Mouse (Mus musculus) right cerebral cortex, postnatal 10 days (tissue): ENCODE measurements around the gene Fcrla.

Source experiments
- DNase-seq, 2 experiments: peaks; one replicate each; pipeline ENCODE4 v3.0.0; 2021; ENCODE audit warnings: low spot score in 2 of 2

Gene Fcrla

DNA sequence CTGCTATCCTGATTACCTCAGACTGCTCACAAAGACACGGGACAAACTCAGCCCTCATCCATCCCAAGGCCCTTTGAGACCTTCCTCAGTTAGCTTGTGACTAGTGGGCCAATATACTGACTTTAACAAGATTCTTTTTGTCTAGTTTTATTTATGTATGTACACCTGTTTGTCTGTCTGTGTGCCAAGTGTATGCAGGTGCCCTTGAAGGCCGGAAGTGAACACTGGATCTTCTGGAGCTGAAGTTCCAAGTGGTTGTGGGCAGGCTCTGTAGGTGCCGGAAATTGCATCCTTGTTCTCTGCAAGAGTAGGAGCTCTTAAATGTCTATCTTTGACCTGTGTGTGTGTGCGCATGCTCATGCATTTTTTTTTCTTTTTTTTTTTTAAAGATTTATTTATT is 1.9 kb upstream of the Fcrla start:
- DNase-seq = no peak

DNA sequence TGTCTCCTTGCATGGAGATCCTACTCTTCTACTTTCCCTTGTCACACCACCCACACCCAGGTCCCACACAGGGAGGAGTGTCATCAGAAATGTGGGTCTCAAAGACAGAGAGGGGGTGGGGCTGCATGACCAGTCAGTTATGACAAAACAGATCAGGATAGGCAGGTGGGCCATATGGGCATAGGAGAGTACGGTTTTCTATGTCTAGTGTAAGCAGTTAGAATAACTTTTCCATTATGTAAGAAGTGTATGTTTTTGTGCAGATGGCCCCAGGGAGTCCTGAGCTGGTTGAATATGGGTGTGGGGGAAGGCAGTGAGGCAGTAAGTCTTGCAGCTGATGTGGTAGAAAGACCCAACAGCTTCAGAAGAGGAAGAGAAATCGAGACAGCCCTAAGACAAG is 1.1 kb upstream of the Fcrla start:
- no peak for DNase-seq

DNA sequence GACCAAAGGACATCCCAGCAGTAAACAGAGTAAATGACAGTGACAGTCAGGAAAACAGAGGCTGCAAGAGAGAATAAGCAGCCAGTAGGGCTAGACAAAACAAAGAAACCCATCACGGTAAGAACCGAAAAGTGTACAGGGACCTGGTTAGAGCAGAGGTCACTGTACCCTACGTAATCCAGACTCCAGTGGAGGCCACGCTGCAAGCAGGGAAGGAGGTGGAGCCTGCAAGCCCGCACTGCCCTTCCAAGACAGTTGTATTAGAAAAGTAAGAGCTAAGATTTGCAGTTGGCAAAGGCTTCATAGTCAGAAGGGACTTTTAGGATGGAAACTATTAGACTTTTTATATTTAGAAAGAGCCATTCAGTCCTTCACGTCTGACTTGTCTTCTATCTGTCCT is 442 bp downstream of the Fcrla start:
- DNase-seq = no peak

DNA sequence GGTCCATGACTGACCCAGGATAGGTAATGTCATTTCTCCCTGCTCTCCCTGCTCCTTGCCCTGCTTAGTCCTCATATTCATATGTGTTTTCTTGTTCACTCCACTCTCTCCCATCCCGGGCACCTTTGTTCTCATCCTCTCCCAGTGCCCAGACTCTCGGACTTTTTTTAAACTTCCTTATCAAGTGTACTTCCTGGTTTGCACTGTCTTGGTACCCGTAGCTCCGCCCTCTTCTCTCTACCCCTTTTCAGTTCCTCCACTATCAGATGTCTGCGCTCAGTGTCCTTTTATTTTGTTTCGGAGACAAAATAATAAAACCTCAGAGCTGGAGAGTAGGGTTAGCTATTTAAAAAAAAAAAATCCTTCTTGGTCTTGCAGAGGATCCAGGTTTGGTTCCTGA is 2.9 kb downstream of the Fcrla start:
- no peak for DNase-seq

DNA sequence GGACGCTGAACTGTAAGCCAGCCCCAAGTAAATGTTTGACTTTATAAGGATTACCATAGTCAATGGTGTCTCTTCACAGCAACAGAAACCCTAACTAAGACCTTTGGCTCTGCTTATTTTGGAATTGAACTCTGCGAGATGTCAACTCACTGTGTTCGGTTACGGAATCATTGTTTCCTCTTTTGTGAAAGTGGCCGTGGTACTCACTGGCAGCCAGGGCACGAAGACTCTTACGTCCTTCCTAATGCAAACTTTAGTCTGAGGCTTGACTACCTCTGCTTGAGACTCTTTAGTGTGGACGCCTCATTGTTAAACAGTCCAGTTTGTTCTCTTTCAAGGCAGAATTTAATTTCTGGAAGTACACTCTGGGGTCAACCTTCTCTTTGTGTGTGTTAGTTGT is 8.1 kb downstream of the Fcrla start:
- DNase-seq = no peak

DNA sequence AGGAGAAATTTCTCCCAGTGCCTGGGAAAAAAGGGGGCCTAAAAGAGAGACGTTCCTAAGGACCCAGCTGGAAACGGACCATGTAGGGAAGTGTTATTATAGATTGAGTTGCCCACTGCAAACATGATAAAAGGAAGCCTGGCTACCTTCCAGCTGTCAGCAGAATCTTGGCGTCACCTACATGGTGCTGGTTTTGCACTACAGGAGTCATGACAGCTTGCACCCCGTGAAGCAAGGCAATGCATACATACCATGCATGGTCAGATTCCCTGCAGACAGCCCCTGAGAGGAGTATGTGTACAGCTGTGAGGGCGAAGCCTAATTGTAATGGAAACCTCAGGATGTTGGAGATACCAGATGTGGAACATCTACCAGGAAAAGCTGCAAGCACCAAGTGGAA is 11.7 kb downstream of the Fcrla start:
- no peak for DNase-seq

DNA sequence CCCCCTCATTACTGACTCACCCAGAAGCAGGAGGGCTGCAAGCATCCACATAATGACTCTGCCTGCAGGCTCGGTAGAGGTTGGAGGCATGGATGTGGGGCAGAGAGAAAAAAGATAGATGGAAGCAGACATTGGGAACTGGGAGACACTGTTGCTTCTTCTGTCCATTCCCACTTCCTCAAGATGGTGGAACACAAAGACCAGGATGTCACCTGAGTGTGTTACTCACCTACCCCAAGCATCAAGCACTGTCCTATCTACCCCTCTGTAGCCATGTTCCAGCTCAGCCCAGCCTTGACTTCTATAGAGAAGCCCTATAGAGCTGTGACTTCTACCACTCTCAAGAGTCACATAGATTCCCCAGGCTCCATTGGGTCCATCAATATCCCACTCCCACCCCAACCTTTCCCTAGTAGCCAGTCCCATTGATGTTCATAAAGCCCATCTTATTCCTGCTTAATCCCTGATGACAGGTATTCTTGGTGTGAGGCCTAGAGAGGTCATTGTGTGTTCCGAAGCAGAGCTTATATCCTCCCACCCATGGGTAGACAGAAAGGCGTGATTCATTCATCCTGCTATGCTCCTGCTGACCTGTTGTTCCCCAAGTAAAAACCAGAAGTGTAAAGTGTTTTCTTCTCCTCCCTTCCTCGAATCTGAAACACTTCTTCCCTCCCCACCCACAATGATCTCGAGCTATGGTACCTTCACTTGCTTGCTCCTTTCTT is 14.3 kb downstream of the Fcrla start, which contains the start of gene Fcrlb:
Fcrlb (minus strand) TSS at position 51 of the 725 bp plus-strand sequence.
- no peak for DNase-seq

DNA sequence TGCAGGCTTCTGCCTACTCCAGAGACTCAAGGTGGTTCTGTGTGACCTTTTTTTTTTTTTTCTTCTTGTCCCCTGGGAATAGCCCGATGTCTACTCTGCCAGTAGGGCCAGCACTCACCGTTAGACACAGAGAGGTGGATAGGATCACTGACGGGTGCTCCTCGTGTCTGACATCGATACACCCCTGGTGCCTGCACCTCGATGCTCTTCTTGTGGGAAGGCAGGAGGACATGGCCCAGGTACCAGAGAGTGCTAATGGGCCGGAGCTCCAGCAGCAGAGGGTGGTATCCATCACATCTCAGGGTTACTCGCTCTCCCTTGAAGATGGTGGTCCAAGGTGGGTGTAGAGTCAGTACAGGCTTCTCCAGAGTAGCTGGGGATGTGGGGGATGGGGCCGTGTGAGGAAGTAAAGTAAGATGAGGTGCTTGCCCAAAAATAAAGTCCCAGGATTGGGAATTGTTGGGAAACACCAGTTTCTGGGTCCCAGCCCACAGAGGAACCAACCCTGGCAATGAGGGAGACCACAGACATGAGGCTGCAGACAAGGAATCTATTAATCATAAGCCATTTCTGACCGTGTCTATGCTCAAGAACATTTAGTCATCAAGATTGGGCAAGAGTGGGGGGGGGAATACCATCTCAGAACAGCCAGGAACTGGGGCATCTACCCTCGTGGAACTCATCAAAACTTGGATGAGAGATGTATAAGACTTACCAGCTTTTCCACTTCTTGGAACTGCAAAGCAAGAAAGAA is 15.3 kb downstream of the Fcrla start:
- DNase-seq = no peak

DNA sequence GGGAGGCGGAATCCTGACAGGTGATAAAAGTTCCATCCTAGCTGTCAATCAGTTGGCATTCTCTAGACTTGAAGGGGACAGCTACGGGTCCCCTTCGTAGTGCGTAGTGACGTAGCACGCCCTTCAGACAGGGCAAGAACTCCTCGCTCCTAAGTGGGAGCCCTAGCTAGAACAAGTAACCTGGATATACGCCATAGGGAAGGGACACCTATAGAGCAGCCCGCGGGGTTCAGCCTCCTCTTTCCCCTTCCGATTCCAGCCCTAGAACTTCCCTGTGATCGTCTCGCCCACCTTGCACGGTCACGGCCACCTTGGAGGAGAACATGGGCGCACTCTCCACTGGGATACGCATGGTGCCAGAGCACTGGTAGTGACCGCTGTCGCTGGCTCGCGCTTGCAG is 19.0 kb downstream of the Fcrla start:
- no peak for DNase-seq

DNA sequence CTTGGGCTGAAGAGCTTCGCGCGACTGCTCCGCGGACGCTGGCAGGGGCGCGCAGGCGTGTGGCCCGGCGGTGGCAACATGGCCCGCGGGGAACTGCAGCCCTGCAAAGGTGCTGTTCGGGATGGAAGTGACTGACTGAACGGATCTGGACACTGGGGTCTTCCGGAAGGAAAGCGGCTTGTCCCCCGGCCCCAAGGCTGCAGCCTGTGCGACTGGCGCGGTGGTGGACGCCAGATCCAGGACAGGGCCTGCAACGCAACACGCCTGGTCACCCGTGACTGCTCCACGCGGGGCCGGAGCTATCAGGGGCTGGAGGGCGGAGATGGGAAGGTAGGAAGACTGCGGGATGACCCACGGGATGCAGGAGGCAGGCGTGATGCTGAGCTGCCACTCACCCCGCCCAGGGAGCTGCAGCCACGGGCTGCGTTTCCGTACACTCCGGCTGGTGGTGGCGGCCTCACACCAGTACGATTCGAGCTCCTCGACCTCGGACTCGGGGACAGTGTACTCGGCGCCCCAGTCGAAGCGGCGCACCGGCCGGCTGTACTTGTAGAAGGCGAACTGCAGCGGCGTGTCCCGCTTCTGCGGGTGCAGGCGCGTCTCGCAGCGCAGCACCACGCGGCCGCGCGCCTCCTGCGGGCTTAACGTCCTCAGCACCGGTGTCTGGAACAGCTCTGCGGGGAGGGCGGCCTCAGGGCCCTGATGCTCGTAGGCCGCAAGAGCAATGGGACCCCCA is 19.8 kb downstream of the Fcrla start:
- peak; percentile 40 to 51 for DNase-seq

DNA sequence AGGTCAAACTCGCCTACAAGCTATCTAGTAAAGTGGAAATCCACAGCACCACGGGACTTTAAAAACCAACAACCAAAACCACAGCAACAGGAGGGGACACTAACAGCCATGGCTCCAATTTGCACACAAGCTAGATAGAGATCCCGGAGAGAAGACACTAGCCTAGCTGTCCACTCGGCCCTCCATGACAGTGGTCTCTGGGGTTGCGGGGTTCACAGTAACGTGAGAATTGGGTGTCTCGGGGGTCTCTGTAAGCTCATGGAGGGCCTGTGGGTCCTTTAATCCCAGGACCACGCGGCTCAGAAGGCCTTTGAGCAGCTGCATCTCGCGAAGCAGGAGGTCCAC is 20.3 kb downstream of the Fcrla start:
- no peak for DNase-seq

DNA sequence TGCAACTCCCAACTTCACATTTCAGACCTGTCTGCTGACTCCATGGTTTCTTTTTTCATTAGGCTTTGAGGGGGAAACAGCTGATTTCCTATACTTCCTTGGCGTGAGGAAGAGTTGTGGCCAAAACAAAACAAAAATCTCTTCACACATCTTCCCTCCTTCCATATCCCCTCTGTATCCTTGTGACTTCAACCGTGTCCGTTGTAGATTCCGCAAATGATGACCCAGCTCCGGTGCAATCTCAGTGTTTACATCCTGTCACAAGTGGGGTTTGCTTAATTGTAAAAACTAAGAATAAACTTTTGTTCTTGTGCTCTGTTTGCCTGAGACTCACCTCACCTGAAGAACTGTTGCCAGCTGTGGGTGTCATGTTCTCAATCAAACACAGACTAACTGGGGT is 23.9 kb downstream of the Fcrla start:
- DNase-seq = no peak

DNA sequence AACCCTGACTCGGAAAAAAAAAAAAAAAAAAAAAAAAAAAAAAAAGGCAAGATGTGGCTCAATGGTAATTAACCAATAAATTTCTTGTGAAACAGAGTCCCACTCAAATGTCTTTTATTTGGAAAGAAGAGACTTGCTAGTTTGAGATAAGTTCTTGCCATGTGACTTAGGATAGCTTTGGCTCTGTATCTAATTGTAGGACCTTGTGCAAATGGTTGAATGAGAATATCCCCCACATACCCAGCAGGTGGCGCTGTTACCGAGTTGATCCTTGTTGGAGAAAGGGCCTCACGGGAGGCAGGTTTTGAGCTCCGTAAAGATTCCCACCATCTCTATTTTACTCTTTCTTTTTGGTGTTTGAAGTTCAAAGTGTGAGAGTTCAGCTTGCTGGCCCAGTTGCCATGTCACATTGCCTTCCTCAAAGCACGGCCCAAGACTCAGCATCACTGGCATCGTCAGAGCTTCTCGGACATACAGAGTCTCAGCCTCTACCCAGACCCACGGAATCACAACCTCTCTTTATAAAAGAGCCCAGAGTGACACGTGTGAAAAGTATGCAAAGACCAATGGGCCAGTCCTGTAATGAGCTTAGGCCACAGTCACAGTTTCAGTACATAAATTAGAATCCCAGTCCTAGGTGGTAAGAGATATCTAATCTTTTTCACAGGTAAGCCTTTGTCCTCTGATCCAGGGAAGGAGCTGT is 25.7 kb downstream of the Fcrla start:
- peak; percentile 84 to 92 for DNase-seq

DNA sequence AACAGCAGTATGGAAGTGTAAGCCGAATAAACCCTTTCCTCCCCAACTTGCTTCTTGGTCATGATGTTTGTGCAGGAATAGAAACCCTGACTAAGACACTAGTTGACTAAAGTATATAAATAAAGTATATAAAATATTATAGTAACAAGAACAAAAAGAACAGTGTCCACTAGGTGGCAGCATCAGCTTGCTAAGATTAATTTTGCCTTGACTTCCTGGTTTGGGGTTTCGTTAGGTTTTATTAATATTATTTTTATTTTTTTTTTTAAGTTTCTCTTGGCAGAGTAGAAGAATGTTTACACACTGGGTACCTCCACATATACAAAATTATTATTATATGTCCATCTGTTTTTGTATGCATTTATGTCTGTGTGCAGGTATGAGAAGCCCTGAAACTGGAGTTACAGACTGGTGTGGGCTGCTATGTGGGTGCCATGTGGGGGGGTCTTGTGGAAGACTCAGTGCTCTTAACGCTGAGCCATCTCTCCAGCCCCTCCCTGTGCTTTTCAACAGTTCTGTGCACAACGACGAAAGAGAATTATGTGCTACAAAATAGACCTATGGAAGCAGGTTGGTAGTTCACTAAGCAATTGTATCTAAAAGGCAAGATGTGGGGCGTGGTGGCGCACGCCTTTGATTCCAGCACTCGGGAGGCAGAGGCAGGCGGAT is 26.4 kb downstream of the Fcrla start:
- DNase-seq = peak in 1 of 2 experiments; percentile 64

DNA sequence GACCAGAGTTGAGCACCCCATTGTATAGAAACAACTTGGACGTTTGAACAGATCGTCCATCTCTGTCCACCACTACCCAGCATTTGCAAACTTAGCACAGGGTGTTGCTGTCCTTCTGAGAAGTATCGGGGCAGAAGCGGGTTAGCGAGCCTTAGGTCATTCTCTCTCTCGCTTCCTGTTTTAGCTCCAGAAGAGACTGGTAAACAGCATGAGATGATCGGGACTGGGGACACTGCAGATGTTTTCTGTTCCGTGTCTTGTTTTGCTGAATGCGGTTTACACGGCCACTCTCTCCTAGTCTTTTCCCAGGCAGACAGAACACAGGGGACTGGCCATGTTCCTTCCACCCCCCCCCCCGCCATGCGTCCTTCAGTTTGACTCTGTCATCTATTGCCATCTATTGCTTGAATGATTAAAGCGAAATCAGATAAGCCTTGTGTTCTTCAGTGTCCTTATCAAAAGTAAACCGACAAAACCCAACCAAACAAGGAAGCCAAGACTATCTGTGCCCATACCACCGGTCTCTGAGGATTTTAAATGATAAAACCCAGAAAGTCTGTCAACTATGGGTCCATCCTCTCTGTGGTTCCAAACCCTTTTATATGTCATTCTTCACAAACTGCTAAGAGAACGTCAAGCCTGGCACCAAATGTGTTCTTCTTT is 28.8 kb downstream of the Fcrla start:
- DNase-seq = no peak

DNA sequence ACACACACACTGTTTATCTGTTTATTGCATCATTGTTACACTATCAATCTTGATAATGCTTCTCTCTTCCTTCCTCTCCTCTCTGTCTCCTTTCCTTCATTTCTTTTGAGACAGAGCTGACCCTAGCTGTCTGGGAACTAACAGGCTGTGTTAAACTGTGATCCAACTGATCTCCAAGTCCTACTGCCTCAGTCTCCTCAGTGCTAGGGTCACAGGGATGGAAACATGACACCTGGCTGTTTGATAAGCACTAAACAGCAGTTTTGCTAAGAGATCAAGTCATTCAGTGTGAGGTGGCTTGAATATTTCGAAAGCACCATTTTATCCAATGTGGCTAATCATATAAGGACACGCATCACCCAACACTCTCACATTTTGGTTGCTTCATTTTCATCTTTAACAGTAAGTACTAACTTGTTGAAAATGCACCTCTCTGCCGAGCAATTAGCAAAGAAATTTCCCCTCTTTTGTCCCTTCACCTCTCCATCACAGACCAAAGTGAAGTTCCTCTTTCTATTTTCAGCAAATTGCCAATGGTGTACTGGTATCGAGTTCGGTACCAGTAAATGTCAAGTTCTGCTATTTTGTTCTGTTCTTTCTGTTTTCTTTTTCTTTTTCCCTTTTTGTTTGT is 30.6 kb downstream of the Fcrla start:
- no peak for DNase-seq

DNA sequence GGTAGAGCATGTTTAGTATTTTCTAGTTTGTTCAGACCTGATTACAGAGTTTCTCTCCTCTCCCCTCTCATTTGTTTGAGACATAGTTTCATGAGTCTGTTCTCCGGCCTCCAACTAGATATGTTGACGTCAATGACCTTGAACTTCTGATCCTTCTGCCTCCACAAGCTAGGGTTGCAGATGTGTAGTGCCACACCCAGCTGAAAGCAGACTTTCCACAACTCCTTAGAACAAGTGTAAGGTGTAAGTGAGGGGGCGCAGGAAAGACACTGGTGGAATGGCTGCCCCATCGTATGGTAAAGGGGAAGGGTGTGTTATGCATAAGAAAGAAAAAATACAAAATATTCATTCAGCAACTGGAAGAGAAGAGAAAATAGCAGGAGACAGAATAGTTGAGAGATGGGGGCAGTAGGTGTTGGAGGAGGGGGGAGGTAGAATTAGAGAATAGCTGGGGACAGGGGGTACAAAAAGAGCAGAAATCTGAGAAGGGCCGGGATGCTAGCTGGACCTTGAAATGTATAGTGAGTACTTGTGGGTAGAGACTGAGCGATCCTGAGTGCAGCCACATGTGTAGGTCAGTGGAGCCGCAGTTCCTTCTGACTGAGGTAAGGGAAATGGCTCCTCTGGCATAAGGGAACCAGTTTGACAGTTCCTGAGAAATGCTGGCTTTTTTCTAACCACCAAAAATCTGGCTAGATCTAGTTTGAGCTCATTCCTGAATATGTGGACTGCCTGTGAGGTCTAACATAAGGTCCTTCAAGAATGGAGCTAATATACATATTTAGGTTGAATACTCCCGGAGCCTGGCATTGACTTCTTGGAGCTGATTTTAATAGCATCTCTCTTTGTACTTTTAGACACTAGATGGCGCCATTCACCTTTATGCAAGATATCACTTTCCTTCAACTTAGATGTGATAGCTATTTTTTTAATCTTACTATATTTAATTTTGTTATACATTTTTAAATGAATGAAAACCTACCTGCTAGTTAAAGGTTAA is 32.5 kb downstream of the Fcrla start:
- no peak for DNase-seq

DNA sequence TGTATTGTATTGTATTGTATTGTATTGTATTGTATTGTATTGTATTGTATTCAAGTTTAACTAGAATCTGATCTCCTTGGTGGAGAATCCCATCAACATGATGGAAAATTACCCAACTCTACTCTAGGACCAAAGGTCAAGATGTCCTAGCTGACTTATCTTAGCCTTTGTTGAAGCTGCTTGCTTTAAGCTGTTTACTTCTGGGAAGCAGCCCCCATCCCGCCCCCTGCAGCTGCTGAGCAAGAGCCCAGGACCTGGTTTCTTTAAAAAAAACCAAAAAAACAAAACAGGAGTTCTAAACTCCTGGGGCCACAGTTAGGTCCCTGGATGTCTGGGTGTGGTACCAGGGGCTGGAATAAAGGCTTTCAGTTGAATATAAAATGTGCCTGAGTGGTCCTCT is 35.1 kb downstream of the Fcrla start:
- no peak for DNase-seq

DNA sequence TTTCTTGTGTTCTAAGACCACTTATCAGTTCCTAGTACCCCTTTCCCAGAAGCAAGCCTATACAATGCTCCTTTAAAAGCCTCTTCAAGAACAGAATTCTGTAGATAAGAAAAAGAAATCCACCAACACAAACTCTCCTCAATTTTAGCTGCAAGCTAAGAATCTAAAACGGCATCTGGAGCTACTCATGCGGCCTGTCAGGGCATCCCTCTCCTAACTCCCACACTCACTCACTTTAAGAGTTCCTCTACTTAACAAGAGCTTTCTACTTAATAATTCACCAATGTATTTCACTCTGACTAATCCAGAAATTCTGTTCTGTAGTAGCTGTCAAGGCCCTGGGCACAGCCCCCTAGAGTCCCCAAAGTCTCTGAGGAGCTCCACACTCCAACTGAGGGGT is 35.7 kb downstream of the Fcrla start:
- DNase-seq = no peak
